Mouse (Mus musculus): ENCODE measurements around the gene Slc35a1. TPM values are rescaled to one million over a fixed set of nuclear protein-coding genes. Genes with fewer than 3 reads are reported as not detected.

Gene Slc35a1
- total and polyA plus RNA-seq, 2 experiments from 2014 or later = 35.9 to 37.9 TPM

GRCm38 (mm10) chr4:34637386-34637785, 49.9 kb downstream of the Slc35a1 start:
- no peaks in the 10 kb centered on the region for H3K4me1 ChIP-seq (ENCODE audit: insufficient read depth)
- H3K27ac ChIP-seq (ENCODE audit: low read depth, low read length) = no peak overlapping the region
- no peaks in the 10 kb centered on the region for H3K9me3 ChIP-seq (ENCODE audit: low read length)
- no peaks in the 10 kb centered on the region for H3K27me3 ChIP-seq (ENCODE audit: insufficient read depth, low read length)
- no peak overlapping the region for H3K9ac ChIP-seq
- peaks cover 33% of the 10 kb centered on the region for H3K36me3 ChIP-seq (ENCODE audit: insufficient read depth)
- DNase-seq = no peak
- no peak overlapping the region for H3K4me3 ChIP-seq (ENCODE audit: low read depth, low read length)
- no peak for ATAC-seq
- no peak overlapping the region for H3K4me2 ChIP-seq (ENCODE audit: low read depth)
- WGBS = 95% methylated on average over 7 of the region's 7 CpGs
- TF ChIP-seq CTCF (IDR thresholded peaks at IDR 0.05; ENCODE audit: low read depth) = no peak

GRCm38 (mm10) chr4:34636036-34636435, 51.2 kb downstream of the Slc35a1 start:
- H3K4me3 ChIP-seq (ENCODE audit: low read depth, low read length) = no peak overlapping the region
- no peak for TF ChIP-seq CTCF (IDR thresholded peaks at IDR 0.05; ENCODE audit: low read depth)
- H3K27ac ChIP-seq (ENCODE audit: low read depth, low read length) = no peak overlapping the region
- no peak for ATAC-seq
- H3K36me3 ChIP-seq (ENCODE audit: insufficient read depth) = peaks cover 33% of the 10 kb centered on the region
- no peaks in the 10 kb centered on the region for H3K9me3 ChIP-seq (ENCODE audit: low read length)
- no peaks in the 10 kb centered on the region for H3K27me3 ChIP-seq (ENCODE audit: insufficient read depth, low read length)
- 89% methylated on average over 5 of the region's 5 CpGs for WGBS
- no peak for DNase-seq
- no peak overlapping the region for H3K4me2 ChIP-seq (ENCODE audit: low read depth)
- H3K9ac ChIP-seq = no peak overlapping the region
- no peaks in the 10 kb centered on the region for H3K4me1 ChIP-seq (ENCODE audit: insufficient read depth)

- DNase-seq (no peak), ATAC-seq (no peak)
- no peak overlapping the region for H3K4me3 ChIP-seq (ENCODE audit: low read depth, low read length)
- H3K27ac ChIP-seq (ENCODE audit: low read depth, low read length) = no peak overlapping the region
- no peak for TF ChIP-seq CTCF (IDR thresholded peaks at IDR 0.05; ENCODE audit: low read depth)
- no peaks in the 10 kb centered on the region for H3K4me1 ChIP-seq (ENCODE audit: insufficient read depth)
- 94% methylated on average over 7 of the region's 7 CpGs for WGBS
- no peak overlapping the region for H3K9ac ChIP-seq
- H3K27me3 ChIP-seq (ENCODE audit: insufficient read depth, low read length) = no peaks in the 10 kb centered on the region
- peaks cover 31% of the 10 kb centered on the region for H3K36me3 ChIP-seq (ENCODE audit: insufficient read depth)
- no peaks in the 10 kb centered on the region for H3K9me3 ChIP-seq (ENCODE audit: low read length)
- no peak overlapping the region for H3K4me2 ChIP-seq (ENCODE audit: low read depth)
Measured at GRCm38 (mm10) chr4:34634129-34634528, 53.1 kb downstream of the Slc35a1 start.

GRCm38 (mm10) chr4:34629956-34630355, 57.3 kb downstream of the Slc35a1 start:
- ATAC-seq = no peak
- DNase-seq = no peak
- 89% methylated on average over 1 of the region's 1 CpGs for WGBS
- no peak for TF ChIP-seq CTCF (IDR thresholded peaks at IDR 0.05; ENCODE audit: low read depth)
- no peaks in the 10 kb centered on the region for H3K9me3 ChIP-seq (ENCODE audit: low read length)
- H3K4me1 ChIP-seq (ENCODE audit: insufficient read depth) = no peaks in the 10 kb centered on the region
- H3K36me3 ChIP-seq (ENCODE audit: insufficient read depth) = peaks cover 46% of the 10 kb centered on the region
- H3K27ac ChIP-seq (ENCODE audit: low read depth, low read length) = no peak overlapping the region
- H3K4me2 ChIP-seq (ENCODE audit: low read depth) = no peak overlapping the region
- no peak overlapping the region for H3K9ac ChIP-seq
- H3K27me3 ChIP-seq (ENCODE audit: insufficient read depth, low read length) = no peaks in the 10 kb centered on the region
- H3K4me3 ChIP-seq (ENCODE audit: low read depth, low read length) = no peak overlapping the region

GRCm38 (mm10) chr4:34626401-34626800, 60.8 kb downstream of the Slc35a1 start:
- H3K27me3 ChIP-seq (ENCODE audit: insufficient read depth, low read length) = no peaks in the 10 kb centered on the region
- no peaks in the 10 kb centered on the region for H3K4me1 ChIP-seq (ENCODE audit: insufficient read depth)
- no peak overlapping the region for H3K4me2 ChIP-seq (ENCODE audit: low read depth)
- ATAC-seq = no peak
- TF ChIP-seq CTCF (IDR thresholded peaks at IDR 0.05; ENCODE audit: low read depth) = no peak
- 93% methylated on average over 6 of the region's 6 CpGs for WGBS
- H3K36me3 ChIP-seq (ENCODE audit: insufficient read depth) = peaks cover 50% of the 10 kb centered on the region
- H3K9me3 ChIP-seq (ENCODE audit: low read length) = no peaks in the 10 kb centered on the region
- no peak overlapping the region for H3K9ac ChIP-seq
- no peak overlapping the region for H3K27ac ChIP-seq (ENCODE audit: low read depth, low read length)
- H3K4me3 ChIP-seq (ENCODE audit: low read depth, low read length) = no peak overlapping the region
- no peak for DNase-seq

- Histone ChIP-seq H3K9ac (no peak overlapping the region), H3K27me3 (ENCODE audit: insufficient read depth, low read length) (no peaks in the 10 kb centered on the region), H3K9me3 (ENCODE audit: low read length) (no peaks in the 10 kb centered on the region), H3K4me2 (ENCODE audit: low read depth) (no peak overlapping the region), H3K4me1 (ENCODE audit: insufficient read depth) (no peaks in the 10 kb centered on the region), H3K4me3 (ENCODE audit: low read depth, low read length) (no peak overlapping the region), H3K36me3 (ENCODE audit: insufficient read depth) (peaks cover 45% of the 10 kb centered on the region), H3K27ac (ENCODE audit: low read depth, low read length) (no peak overlapping the region)
- 89% methylated on average over 4 of the region's 4 CpGs for WGBS
- DNase-seq (no peak), ATAC-seq (no peak)
- TF ChIP-seq CTCF (IDR thresholded peaks at IDR 0.05; ENCODE audit: low read depth) = no peak
Measured at GRCm38 (mm10) chr4:34625556-34625955, 61.7 kb downstream of the Slc35a1 start.

- Histone ChIP-seq H3K9ac (peak overlapping the region; percentile 85; the same call in 1 of the 2 replicates), H3K4me1 (ENCODE audit: insufficient read depth) (peaks cover 16% of the 10 kb centered on the region), H3K36me3 (ENCODE audit: insufficient read depth) (0 out of 2 replicates have a peak, but pooled peaks cover 3% of the 10 kb centered on the region), H3K27ac (ENCODE audit: low read depth, low read length) (no peak overlapping the region; the same call in 1 of the 2 replicates), H3K27me3 (ENCODE audit: insufficient read depth, low read length) (no peaks in the 10 kb centered on the region), H3K9me3 (ENCODE audit: low read length) (no peaks in the 10 kb centered on the region), H3K4me2 (ENCODE audit: low read depth) (peak overlapping the region; percentile 90), H3K4me3 (ENCODE audit: low read depth, low read length) (0 out of 2 replicates have a peak overlapping the region, but pooled peaks have one; percentile 87)
- DNase-seq = no peak
- WGBS = 39% methylated on average over 8 of the region's 8 CpGs
- no peak for TF ChIP-seq CTCF (IDR thresholded peaks at IDR 0.05; ENCODE audit: low read depth)
- ATAC-seq = no peak
Measured at GRCm38 (mm10) chr4:34616146-34616545, 71.1 kb downstream of the Slc35a1 start.

Data from forebrain, postnatal 0 days (tissue).